Mouse (Mus musculus) midbrain, embryonic 11.5 days (tissue): ENCODE measurements at regions not wholly inside any gene's neighbourhood (a gene's known extent, or its start where the extent isn't known, plus 50 kb on each side); places are given as distances from the start of the nearest gene placed in this dataset.

Source experiments
- ATAC-seq: fragments of 200-750 bp; cut with Nextera tagmentation; 2 replicates; pipeline ENCODE4 v1.8.0; 2017; ENCODE audit warnings: moderate TSS enrichment, moderate library complexity; ENCODE audit not compliant: low FRiP score
- DNase-seq: peaks from one replicate; pipeline ENCODE4 v3.0.0; 2015; ENCODE audit warnings: low spot score; ENCODE audit errors: missing footprints
- H3K27ac ChIP-seq: fragments of 300-500 bp; sonication (generic); 2 replicates; pipeline ENCODE4 v1.5.1; 2014; ENCODE audit warnings: low read depth, low read length
- H3K27me3 ChIP-seq: fragments of 300-500 bp; sonication (generic); 2 replicates; pipeline ENCODE4 v1.6.1; 2014; ENCODE audit warnings: mild to moderate bottlenecking, low read length, moderate library complexity, mixed read lengths; ENCODE audit not compliant: control insufficient read depth, insufficient read depth
- H3K36me3 ChIP-seq: fragments of 300-500 bp; sonication (generic); 2 replicates; pipeline ENCODE4 v1.6.1; 2014; ENCODE audit warnings: mild to moderate bottlenecking, low read length, moderate library complexity, mixed read lengths; ENCODE audit not compliant: control insufficient read depth, insufficient read depth
- H3K4me1 ChIP-seq: fragments of 300-500 bp; sonication (generic); 2 replicates; pipeline ENCODE4 v1.6.1; 2014; ENCODE audit warnings: low read length; ENCODE audit not compliant: control insufficient read depth, insufficient read depth
- H3K4me2 ChIP-seq: fragments of 300-500 bp; sonication (generic); 2 replicates; pipeline ENCODE4 v1.6.1; 2014; ENCODE audit warnings: mild to moderate bottlenecking, moderate library complexity
- H3K4me3 ChIP-seq: fragments of 300-500 bp; sonication (generic); 2 replicates; pipeline ENCODE4 v1.5.1; 2014; ENCODE audit warnings: low read depth, low read length
- H3K9ac ChIP-seq: fragments of 300-500 bp; sonication (generic); 2 replicates; pipeline ENCODE4 v1.6.1; 2014; ENCODE audit warnings: low read length
- H3K9me3 ChIP-seq: fragments of 300-500 bp; sonication (generic); 2 replicates; pipeline ENCODE4 v1.6.1; 2016; ENCODE audit warnings: low read length; ENCODE audit not compliant: control insufficient read depth
- WGBS: fragments of 180-500 bp; shearing (Covaris S2); extraction: QIAGEN DNeasy Blood & Tissue Kit; methylation state at CpG from one replicate; pipeline ENCODE4 v1.1.7; 2014; 5-methylcytosine and 5-hydroxymethylcytosine counted together

- Histone ChIP-seq H3K27me3 (no peaks in the 10 kb centered on the region), H3K36me3 (no peaks in the 10 kb centered on the region), H3K4me2 (no peak overlapping the region), H3K27ac (no peak overlapping the region), H3K4me3 (no peak overlapping the region), H3K9ac (no peak overlapping the region), H3K9me3 (no peaks in the 10 kb centered on the region), H3K4me1 (no peaks in the 10 kb centered on the region)
- DNase-seq (no peak), ATAC-seq (no peak)
- 79% methylated on average over 5 of the region's 5 CpGs for WGBS
Measured at GRCm38 (mm10) chr15:10865109-10865508, 87.0 kb upstream of the C1qtnf3 start.

GRCm38 (mm10) chr15:10866794-10867193 is 85.3 kb upstream of the C1qtnf3 start:
- H3K9ac ChIP-seq = no peak overlapping the region
- no peaks in the 10 kb centered on the region for H3K9me3 ChIP-seq
- no peak for DNase-seq
- no peak for ATAC-seq
- H3K4me3 ChIP-seq = no peak overlapping the region
- no peak overlapping the region for H3K4me2 ChIP-seq
- no peaks in the 10 kb centered on the region for H3K27me3 ChIP-seq
- no peaks in the 10 kb centered on the region for H3K4me1 ChIP-seq
- no peaks in the 10 kb centered on the region for H3K36me3 ChIP-seq
- H3K27ac ChIP-seq = no peak overlapping the region
- WGBS = 87% methylated on average over 5 of the region's 5 CpGs

DNA sequence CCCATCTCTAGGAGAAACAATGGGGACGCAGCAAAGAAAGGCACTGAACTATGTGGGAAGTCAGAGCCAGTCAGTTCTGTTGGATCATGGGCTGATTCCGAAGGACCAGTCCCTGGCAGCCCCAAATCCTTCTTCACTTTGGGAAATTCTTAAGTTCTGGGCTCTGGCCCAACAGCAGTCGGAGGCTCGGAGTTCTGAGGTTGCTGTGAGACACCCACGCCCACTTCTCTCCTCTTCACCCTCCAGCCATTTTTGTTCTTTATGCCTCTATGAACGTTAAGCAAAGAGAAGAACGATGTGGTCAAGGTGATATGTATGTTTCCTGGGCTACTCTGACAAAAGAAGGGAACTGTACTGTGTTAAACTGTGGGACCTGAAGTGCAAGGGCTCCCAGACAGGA is 84.0 kb upstream of the C1qtnf3 start:
- Histone ChIP-seq H3K27ac (no peak overlapping the region), H3K4me3 (no peak overlapping the region), H3K4me1 (no peaks in the 10 kb centered on the region), H3K9ac (no peak overlapping the region), H3K27me3 (no peaks in the 10 kb centered on the region), H3K9me3 (no peaks in the 10 kb centered on the region), H3K4me2 (no peak overlapping the region), H3K36me3 (no peaks in the 10 kb centered on the region)
- ATAC-seq (no peak), DNase-seq (no peak)
- 86% methylated on average over 7 of the region's 7 CpGs for WGBS

- no peaks in the 10 kb centered on the region for H3K36me3 ChIP-seq
- WGBS = 73% methylated on average over 14 of the region's 14 CpGs
- no peak overlapping the region for H3K9ac ChIP-seq
- no peaks in the 10 kb centered on the region for H3K4me1 ChIP-seq
- peak; percentile 84 for DNase-seq
- H3K9me3 ChIP-seq = no peaks in the 10 kb centered on the region
- ATAC-seq = peak; percentile 35; the same call in 1 of the 2 replicates
- no peaks in the 10 kb centered on the region for H3K27me3 ChIP-seq
- no peak overlapping the region for H3K27ac ChIP-seq
- no peak overlapping the region for H3K4me3 ChIP-seq
- H3K4me2 ChIP-seq = no peak overlapping the region
Measured at GRCm38 (mm10) chr15:10868716-10869585, 83.2 kb upstream of the C1qtnf3 start.

DNA sequence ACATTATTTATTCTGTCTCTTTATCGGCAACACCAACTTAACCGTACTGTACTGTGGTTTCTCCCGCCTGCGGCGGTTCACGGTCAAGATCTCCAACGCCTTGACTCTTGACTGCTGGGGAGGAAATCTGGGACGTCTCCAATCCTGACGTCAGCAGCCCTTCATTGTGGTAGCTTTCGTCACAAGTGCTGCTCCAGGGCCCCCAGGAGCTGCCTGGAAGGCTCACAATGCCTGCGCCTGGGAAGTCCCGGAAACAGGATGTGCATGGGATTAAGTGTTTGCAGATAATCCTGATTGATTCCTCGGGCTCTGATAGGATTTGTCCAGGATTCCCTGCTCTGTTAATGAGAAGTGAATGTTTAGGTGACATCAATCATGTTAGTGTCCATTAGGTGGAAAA is 82.3 kb upstream of the C1qtnf3 start:
- no peak overlapping the region for H3K4me2 ChIP-seq
- no peak overlapping the region for H3K9ac ChIP-seq
- no peaks in the 10 kb centered on the region for H3K27me3 ChIP-seq
- H3K4me1 ChIP-seq = no peaks in the 10 kb centered on the region
- H3K27ac ChIP-seq = no peak overlapping the region
- H3K4me3 ChIP-seq = no peak overlapping the region
- no peak for DNase-seq
- peak; percentile 51; the same call in 1 of the 2 replicates for ATAC-seq
- no peaks in the 10 kb centered on the region for H3K36me3 ChIP-seq
- no peaks in the 10 kb centered on the region for H3K9me3 ChIP-seq
- WGBS = 55% methylated on average over 13 of the region's 13 CpGs

DNA sequence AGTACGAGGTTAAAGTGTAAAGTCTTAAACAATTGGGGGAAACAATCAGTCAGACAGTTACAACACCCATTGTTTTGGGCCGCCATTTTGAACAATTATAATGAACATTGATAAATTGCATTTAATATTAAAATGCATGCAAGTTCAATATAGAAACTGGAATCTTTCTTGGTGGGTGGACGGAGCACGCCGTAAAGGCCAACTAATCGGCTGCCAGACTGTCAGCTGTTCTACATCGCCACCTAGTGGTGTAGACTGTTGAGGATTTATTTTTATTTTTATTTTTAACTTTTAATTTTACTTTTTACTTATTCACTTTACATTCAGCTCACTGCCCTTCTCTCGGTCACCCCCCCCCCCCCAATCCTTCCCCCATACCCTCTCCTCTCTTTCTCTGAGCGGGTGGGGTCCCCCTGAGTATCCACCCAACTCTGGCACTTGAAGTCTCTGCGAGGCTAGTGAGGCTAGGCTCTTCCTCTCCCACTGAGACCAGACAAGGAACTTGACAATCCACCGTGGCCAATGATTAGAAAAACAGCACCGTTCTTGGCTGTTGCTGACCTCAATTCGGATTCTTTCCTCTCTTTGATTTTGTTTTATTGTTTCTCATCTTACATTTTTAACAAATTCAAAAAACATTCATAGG is 79.7 kb upstream of the C1qtnf3 start:
- Histone ChIP-seq H3K4me2 (no peak overlapping the region), H3K4me3 (no peak overlapping the region), H3K36me3 (no peaks in the 10 kb centered on the region), H3K27me3 (no peaks in the 10 kb centered on the region), H3K27ac (no peak overlapping the region), H3K4me1 (no peaks in the 10 kb centered on the region), H3K9ac (no peak overlapping the region), H3K9me3 (no peaks in the 10 kb centered on the region)
- 20% methylated on average over 12 of the region's 13 CpGs for WGBS
- ATAC-seq (peak; percentile 62), DNase-seq (peak; percentile 86)

DNA sequence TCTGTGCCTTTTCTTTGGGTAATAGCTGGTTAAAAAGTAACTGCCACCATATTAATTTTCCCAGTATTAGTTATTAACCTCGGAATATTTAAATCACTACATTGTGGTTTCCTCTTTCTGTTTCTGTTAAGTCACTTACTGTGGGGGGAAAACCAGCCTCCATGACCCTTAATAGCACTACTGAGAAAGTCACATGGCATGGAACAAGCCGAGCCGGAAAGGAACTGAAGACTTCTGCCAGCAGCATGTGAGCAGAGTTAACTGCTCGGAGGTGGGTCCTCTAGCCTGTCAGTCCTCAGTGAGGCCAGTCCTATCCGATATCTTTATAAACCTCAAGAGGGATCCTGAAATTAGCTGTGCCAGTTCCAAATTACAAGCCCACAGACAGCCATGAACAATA is 75.8 kb upstream of the C1qtnf3 start:
- H3K4me1 ChIP-seq = no peaks in the 10 kb centered on the region
- 81% methylated on average over 5 of the region's 5 CpGs for WGBS
- H3K9me3 ChIP-seq = no peaks in the 10 kb centered on the region
- no peak for DNase-seq
- no peak overlapping the region for H3K9ac ChIP-seq
- H3K27ac ChIP-seq = no peak overlapping the region
- H3K27me3 ChIP-seq = no peaks in the 10 kb centered on the region
- ATAC-seq = no peak
- H3K4me3 ChIP-seq = no peak overlapping the region
- no peaks in the 10 kb centered on the region for H3K36me3 ChIP-seq
- H3K4me2 ChIP-seq = no peak overlapping the region

DNA sequence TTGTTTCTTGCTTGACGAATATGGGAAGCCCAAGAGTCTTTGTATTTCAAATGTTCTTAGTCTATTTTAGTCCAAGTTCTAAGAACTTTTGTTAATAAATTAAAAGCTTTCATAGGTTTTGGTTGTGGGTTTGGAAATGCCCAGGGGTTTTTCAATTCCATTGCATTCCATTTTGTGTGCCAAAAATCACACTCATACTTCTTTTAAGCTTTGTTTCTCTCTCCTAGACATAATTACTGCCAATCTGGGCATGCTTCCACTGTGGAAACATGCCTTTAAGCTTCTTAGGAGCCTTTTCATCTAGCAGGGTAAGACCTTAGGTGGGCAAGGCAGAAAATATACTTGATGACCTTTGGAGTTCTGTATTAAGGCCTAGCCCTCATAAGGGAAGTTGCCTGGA is 70.4 kb upstream of the C1qtnf3 start:
- Histone ChIP-seq H3K4me2 (no peak overlapping the region), H3K4me3 (no peak overlapping the region), H3K36me3 (no peaks in the 10 kb centered on the region), H3K27me3 (no peaks in the 10 kb centered on the region), H3K9ac (no peak overlapping the region), H3K9me3 (no peaks in the 10 kb centered on the region), H3K27ac (no peak overlapping the region), H3K4me1 (no peaks in the 10 kb centered on the region)
- WGBS = 90% methylated on average over 1 of the region's 1 CpGs
- no peak for ATAC-seq
- no peak for DNase-seq

GRCm38 (mm10) chr15:10887990-10888389 is 64.1 kb upstream of the C1qtnf3 start:
- 91% methylated on average over 6 of the region's 6 CpGs for WGBS
- no peaks in the 10 kb centered on the region for H3K36me3 ChIP-seq
- H3K27me3 ChIP-seq = no peaks in the 10 kb centered on the region
- DNase-seq (no peak), ATAC-seq (no peak)
- no peak overlapping the region for H3K4me2 ChIP-seq
- no peak overlapping the region for H3K4me3 ChIP-seq
- no peak overlapping the region for H3K27ac ChIP-seq
- H3K9me3 ChIP-seq = no peaks in the 10 kb centered on the region
- H3K4me1 ChIP-seq = no peaks in the 10 kb centered on the region
- H3K9ac ChIP-seq = no peak overlapping the region
